Mouse (Mus musculus): ENCODE measurements around the gene Ankrd31. TPM values are rescaled to one million over a fixed set of nuclear protein-coding genes. Genes with fewer than 3 reads are reported as not detected.
A peak's percentile ranks its signal among the peaks of the same experiment; 100 is the strongest.

Ankrd31 gene
- 1.1 and 1.4 TPM in 2 replicates for total RNA-seq (2012; rRNA removed)

DNA sequence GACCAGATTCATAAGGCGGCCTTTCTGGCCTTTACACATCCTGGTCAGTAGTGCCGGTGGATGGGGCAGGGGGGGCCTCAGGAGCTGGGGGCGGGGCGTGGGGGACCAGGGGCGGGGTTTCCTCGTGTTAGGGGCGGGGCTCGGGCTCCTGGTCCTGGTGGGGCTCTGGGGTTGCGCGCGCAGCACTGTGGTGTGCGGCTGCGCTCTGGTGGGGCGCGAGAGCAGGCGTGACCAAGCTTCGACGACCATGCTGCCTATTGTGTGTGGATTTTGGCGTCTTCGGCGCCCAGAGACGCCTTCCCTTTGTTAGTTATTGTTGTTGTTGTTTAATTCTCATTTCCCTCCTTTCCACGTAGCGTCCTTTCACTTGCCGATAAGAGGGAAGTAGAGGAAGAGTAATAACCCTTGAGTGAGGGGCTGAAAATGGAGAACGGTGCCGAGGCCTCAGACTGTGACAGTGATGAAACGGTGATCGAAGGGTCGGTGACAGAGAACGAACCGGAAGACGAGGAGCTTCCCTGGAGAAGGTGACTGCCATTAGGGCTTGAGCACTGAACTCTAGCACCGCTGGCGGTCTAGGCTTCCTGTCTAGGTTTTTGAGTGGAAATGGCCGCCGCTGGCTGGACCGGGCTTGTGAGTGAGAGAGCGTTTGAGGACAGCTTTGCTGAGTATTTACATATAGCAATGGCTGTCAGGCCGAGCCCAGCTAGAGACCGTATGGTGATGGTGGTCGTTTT is at the start of gene Ankrd31:
TSS of gene Ankrd31 (plus strand) at position 164 of the 737 bp plus-strand sequence.
- Histone ChIP-seq H3K4me3 (ENCODE audit: insufficient read depth in 1 of 2, low read depth in 1 of 2, low read length in 2 of 2, poor library complexity in 1 of 2, severe bottlenecking in 1 of 2) (peak within 1 kb of the TSS; percentile 0 to 18; a peak in 2 of 4 replicates), H3K9me3 (ENCODE audit: control insufficient read depth, insufficient read depth, low read depth, low read length) (no peaks in the 10 kb centered on the region), H3K9ac (ENCODE audit: insufficient read depth, low read depth, low read length, poor library complexity, severe bottlenecking) (no peak within 1 kb of the TSS), H3K36me3 (ENCODE audit: control insufficient read depth, insufficient read depth, low read length, poor library complexity, severe bottlenecking) (no peaks in the 10 kb centered on the region), H3K4me1 (ENCODE audit: control insufficient read depth in 2 of 2, insufficient read depth in 2 of 2, low read length in 2 of 2, poor library complexity in 1 of 2) (no peaks in the 10 kb centered on the region), H3K27ac (ENCODE audit: insufficient read depth, low read depth, low read length, poor library complexity, severe bottlenecking) (no peak within 1 kb of the TSS)
- TF ChIP-seq CHD2 (IDR thresholded peaks at IDR 0.05; ENCODE audit: low read depth, low read length) (no peak), ZNF384 (IDR thresholded peaks at IDR 0.05; ENCODE audit: low read depth, low read length) (no peak), MAFK (IDR thresholded peaks at IDR 0.05; ENCODE audit: insufficient read depth, low read depth, low read length) (no peak), HCFC1 (IDR thresholded peaks at IDR 0.05; ENCODE audit: borderline replicate concordance, insufficient read depth, low read length) (no peak), ZC3H11A (IDR thresholded peaks at IDR 0.05; ENCODE audit: borderline replicate concordance, low read depth, low read length) (peak; percentile 1; the same call in 1 of the 2 replicates)
- in situ Hi-C loops (cut with MboI; ENCODE audit: low sequenced_read_pairs in 2 of 2, unreplicated experiment in 2 of 2), result no loop called here
- peak; percentile 38 for DNase-seq (ENCODE audit: low read depth, low spot score)

DNA sequence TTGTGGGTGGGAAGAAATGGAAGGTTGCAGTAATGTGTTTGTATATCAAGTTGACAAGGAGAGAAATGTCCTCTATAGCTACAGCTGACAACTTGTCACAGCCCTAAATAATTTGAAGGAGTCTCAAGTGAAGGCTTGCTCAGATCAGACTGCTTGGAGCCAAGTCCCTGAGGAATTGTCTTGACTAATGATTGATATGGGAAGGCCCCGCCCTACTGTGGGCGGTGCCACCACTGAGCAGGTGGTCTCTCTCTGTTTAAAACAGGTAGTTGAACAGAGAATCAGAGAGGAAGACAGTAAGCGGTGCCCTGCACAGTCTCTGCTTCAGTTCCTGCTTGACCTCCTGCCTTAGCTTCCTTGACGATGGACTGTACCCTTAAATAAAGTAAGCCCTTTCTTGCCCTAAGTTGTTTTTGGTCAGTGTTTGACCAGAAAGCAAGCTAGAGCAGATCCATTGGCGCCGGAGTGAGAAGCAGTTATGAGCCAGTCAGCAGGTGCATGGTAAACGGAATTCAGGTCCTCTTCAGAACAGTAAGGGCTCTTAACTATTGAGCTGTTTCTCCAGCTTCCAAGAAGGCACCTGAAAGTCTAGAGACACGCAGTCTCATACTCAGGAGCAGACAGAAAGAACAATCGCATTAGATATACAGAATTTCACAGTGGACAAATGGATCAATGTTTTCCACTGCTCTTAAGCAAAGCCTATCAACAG is 45.3 kb upstream of the Ankrd31 start:
- in situ Hi-C loops (cut with MboI; ENCODE audit: low sequenced_read_pairs in 2 of 2, unreplicated experiment in 2 of 2), result no loop called here
- TF ChIP-seq CHD2 (IDR thresholded peaks at IDR 0.05; ENCODE audit: low read depth, low read length) (no peak), ZC3H11A (IDR thresholded peaks at IDR 0.05; ENCODE audit: borderline replicate concordance, low read depth, low read length) (no peak), ZNF384 (IDR thresholded peaks at IDR 0.05; ENCODE audit: low read depth, low read length) (no peak), MAFK (IDR thresholded peaks at IDR 0.05; ENCODE audit: insufficient read depth, low read depth, low read length) (no peak), HCFC1 (IDR thresholded peaks at IDR 0.05; ENCODE audit: borderline replicate concordance, insufficient read depth, low read length) (no peak)
- DNase-seq (ENCODE audit: low read depth, low spot score), result no peak

DNA sequence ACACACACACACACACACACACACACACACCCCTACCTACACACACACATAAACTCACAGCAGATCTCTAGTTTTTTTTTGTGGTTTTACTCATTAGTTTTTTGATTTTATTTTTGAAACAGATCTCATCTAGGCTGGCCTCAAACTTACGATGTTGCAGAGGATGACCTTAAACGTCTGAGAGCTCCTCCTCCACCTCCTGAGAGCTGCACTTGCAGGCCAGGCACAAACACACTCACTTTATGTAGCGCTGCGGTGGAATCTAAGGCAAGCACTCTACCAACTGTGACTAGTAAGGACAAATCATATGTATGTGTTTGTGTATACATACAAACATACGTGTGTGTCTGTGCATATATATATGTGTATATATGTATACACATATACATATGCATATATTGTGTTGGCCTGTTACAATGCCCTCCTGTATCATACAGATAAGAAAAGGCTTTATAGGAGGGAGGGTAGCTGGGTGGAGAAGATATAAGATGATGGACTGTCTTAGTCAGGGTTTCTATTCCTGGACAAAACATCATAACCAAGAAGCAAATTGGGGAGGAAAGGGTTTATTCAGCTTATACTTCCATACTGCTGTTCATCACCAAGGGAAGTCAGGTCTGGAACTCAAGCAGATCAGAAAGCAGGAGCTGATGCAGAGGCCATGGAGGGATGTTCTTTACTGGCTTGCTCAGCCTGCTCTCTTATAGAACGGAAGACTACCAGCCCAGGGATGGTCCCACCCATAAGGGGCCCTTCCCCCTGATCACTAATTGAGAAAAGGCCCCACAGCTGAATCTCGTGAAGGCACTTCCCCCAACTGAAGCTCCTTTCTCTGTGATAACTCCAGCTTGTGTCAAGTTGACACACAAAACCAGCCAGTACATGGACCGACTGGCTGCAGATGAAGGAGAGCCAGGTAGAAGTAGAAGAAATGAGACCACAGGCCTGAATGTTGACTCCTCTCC is 38.5 kb upstream of the Ankrd31 start:
- H3K9ac ChIP-seq (ENCODE audit: insufficient read depth, low read depth, low read length, poor library complexity, severe bottlenecking), result no peak overlapping the region
- no peak for DNase-seq (ENCODE audit: low read depth, low spot score)
- H3K4me1 ChIP-seq (ENCODE audit: control insufficient read depth in 2 of 2, insufficient read depth in 2 of 2, low read length in 2 of 2, poor library complexity in 1 of 2), result no peaks in the 10 kb centered on the region
- no peaks in the 10 kb centered on the region for H3K9me3 ChIP-seq (ENCODE audit: control insufficient read depth, insufficient read depth, low read depth, low read length)
- no peak overlapping the region for H3K4me3 ChIP-seq (ENCODE audit: insufficient read depth in 1 of 2, low read depth in 1 of 2, low read length in 2 of 2, poor library complexity in 1 of 2, severe bottlenecking in 1 of 2)
- H3K36me3 ChIP-seq (ENCODE audit: control insufficient read depth, insufficient read depth, low read length, poor library complexity, severe bottlenecking), result no peaks in the 10 kb centered on the region
- TF ChIP-seq ZNF384 (IDR thresholded peaks at IDR 0.05; ENCODE audit: low read depth, low read length) (no peak), MAFK (IDR thresholded peaks at IDR 0.05; ENCODE audit: insufficient read depth, low read depth, low read length) (no peak), CHD2 (IDR thresholded peaks at IDR 0.05; ENCODE audit: low read depth, low read length) (no peak), HCFC1 (IDR thresholded peaks at IDR 0.05; ENCODE audit: borderline replicate concordance, insufficient read depth, low read length) (no peak), ZC3H11A (IDR thresholded peaks at IDR 0.05; ENCODE audit: borderline replicate concordance, low read depth, low read length) (no peak)
- in situ Hi-C loops (cut with MboI; ENCODE audit: low sequenced_read_pairs in 2 of 2, unreplicated experiment in 2 of 2), result no loop called here
- H3K27ac ChIP-seq (ENCODE audit: insufficient read depth, low read depth, low read length, poor library complexity, severe bottlenecking), result no peak overlapping the region

More for the DNA sequence above, 45.3 kb upstream of the Ankrd31 start:
- H3K27ac ChIP-seq (ENCODE audit: insufficient read depth, low read depth, low read length, poor library complexity, severe bottlenecking), result no peak overlapping the region
- no peak overlapping the region for H3K9ac ChIP-seq (ENCODE audit: insufficient read depth, low read depth, low read length, poor library complexity, severe bottlenecking)
- H3K4me3 ChIP-seq (ENCODE audit: insufficient read depth in 1 of 2, low read depth in 1 of 2, low read length in 2 of 2, poor library complexity in 1 of 2, severe bottlenecking in 1 of 2), result no peak overlapping the region
- no peaks in the 10 kb centered on the region for H3K9me3 ChIP-seq (ENCODE audit: control insufficient read depth, insufficient read depth, low read depth, low read length)
- peaks cover 6 to 8% of the 10 kb centered on the region in 2 experiments; a peak in 3 of 4 replicates for H3K4me1 ChIP-seq (ENCODE audit: control insufficient read depth in 2 of 2, insufficient read depth in 2 of 2, low read length in 2 of 2, poor library complexity in 1 of 2)
- H3K36me3 ChIP-seq (ENCODE audit: control insufficient read depth, insufficient read depth, low read length, poor library complexity, severe bottlenecking), result no peaks in the 10 kb centered on the region

DNA sequence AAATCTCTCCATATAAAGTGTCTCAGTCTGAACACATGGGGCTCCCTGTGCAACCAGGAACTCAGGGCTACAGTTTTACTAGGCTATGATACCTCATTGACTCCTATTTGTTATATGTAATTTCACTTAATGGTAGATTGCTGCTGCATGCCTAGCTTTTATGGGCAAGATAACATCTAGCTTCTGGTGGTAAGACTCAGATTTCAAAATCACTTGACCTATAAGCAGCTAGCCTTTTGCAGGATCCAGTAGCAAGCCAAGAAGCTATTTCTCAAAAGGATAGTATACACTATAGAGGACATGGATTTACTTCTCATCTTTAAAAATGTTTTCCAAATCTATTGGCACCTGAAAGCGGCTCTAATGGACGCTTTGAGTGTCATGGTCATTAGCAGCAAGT is 31.8 kb upstream of the Ankrd31 start:
- no peak for DNase-seq (ENCODE audit: low read depth, low spot score)
- Histone ChIP-seq H3K27ac (ENCODE audit: insufficient read depth, low read depth, low read length, poor library complexity, severe bottlenecking) (no peak overlapping the region), H3K36me3 (ENCODE audit: control insufficient read depth, insufficient read depth, low read length, poor library complexity, severe bottlenecking) (no peaks in the 10 kb centered on the region), H3K9me3 (ENCODE audit: control insufficient read depth, insufficient read depth, low read depth, low read length) (no peaks in the 10 kb centered on the region), H3K4me3 (ENCODE audit: insufficient read depth in 1 of 2, low read depth in 1 of 2, low read length in 2 of 2, poor library complexity in 1 of 2, severe bottlenecking in 1 of 2) (no peak overlapping the region), H3K4me1 (ENCODE audit: control insufficient read depth in 2 of 2, insufficient read depth in 2 of 2, low read length in 2 of 2, poor library complexity in 1 of 2) (no peaks in the 10 kb centered on the region), H3K9ac (ENCODE audit: insufficient read depth, low read depth, low read length, poor library complexity, severe bottlenecking) (no peak overlapping the region)
- TF ChIP-seq MAFK (IDR thresholded peaks at IDR 0.05; ENCODE audit: insufficient read depth, low read depth, low read length) (no peak), ZC3H11A (IDR thresholded peaks at IDR 0.05; ENCODE audit: borderline replicate concordance, low read depth, low read length) (no peak), CHD2 (IDR thresholded peaks at IDR 0.05; ENCODE audit: low read depth, low read length) (no peak), ZNF384 (IDR thresholded peaks at IDR 0.05; ENCODE audit: low read depth, low read length) (no peak), HCFC1 (IDR thresholded peaks at IDR 0.05; ENCODE audit: borderline replicate concordance, insufficient read depth, low read length) (no peak)
- in situ Hi-C loops (cut with MboI; ENCODE audit: low sequenced_read_pairs in 2 of 2, unreplicated experiment in 2 of 2), result no loop called here

All from ES-E14 (cell line).